Mouse (Mus musculus) frontal cortex, postnatal 10 days (tissue): Measurements from ENCODE around the gene Tctex1d4.

Experiments
- DNase-seq, 2 experiments: peaks; one replicate each; pipeline ENCODE4 v3.0.0; 2022; ENCODE audit warnings: low spot score in 2 of 2, mixed read lengths in 1 of 2

Gene Tctex1d4

DNA sequence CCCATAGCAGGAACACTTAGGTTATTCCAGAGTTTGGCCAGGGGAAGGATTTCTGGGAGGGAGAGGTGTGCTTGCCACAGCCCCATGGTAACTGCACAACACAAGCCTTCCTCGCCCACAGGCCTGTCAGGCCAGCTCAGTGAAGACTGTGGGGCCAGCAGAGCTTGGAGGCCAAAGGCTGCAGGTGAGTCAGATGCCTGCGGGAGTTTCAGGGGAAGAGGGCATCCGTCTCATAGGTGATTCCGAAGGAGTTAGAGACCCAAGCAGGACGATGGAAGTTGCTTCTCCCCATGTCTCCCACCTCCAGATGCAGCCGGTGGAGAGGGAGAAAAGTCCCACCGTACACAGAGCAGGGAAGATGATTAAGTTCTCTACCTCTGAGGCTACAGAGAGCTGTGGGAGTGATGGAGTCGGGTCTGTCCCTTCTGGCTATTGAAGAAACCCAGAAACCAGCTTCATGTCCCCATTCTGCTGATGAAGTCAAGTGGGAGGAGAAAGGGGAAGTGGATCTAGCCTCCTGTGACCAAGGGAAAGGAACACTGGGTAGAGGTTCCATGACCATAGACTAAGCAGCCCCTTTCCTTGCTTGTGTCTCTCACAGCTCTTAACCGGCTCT lies at the start of gene Tctex1d4:
Gene Tctex1d4, plus strand, starts transcription at position 120 of the 616 bp plus-strand sequence.
- no peak for DNase-seq

- no peak for DNase-seq
These were observed 38.5 kb upstream of the Tctex1d4 start for GRCm38 (mm10) chr4:117087948-117088640.

- DNase-seq = no peak
These were observed 36.0 kb upstream of the Tctex1d4 start for GRCm38 (mm10) chr4:117090586-117090985.

DNA sequence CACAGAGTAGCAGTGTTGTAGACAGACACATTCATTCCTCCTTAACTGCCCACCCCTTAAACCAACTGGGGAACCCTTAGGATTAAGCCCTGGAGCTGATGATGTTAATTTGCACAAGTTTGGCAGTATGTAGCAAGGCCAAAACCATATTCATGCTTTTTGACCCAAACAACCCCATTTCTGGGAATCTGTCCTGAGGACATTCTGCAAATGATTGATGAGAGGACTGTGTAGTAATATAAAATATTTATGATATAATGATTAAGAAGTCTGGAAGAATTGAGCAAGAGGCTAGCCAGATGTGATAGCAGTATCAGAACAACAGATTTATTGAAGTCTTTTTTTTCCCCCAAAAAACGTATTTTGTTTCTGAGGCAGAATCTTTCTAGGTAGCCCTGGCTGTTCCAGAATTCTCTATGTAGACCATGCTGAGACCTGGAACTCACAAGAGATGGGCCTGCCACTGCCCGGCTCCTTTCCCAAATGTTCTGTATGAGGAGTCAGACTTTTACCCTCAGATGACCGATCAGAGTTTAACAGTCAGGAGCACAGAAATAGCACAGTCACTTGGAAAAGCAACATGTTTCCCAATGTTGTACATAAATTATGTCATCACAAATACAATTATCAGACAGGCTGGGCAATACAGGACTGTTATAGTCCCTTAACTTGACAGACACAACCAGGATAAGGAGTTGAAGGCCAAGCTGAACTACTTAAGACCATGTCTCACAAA lies 31.8 kb upstream of the Tctex1d4 start:
- DNase-seq = no peak

DNA sequence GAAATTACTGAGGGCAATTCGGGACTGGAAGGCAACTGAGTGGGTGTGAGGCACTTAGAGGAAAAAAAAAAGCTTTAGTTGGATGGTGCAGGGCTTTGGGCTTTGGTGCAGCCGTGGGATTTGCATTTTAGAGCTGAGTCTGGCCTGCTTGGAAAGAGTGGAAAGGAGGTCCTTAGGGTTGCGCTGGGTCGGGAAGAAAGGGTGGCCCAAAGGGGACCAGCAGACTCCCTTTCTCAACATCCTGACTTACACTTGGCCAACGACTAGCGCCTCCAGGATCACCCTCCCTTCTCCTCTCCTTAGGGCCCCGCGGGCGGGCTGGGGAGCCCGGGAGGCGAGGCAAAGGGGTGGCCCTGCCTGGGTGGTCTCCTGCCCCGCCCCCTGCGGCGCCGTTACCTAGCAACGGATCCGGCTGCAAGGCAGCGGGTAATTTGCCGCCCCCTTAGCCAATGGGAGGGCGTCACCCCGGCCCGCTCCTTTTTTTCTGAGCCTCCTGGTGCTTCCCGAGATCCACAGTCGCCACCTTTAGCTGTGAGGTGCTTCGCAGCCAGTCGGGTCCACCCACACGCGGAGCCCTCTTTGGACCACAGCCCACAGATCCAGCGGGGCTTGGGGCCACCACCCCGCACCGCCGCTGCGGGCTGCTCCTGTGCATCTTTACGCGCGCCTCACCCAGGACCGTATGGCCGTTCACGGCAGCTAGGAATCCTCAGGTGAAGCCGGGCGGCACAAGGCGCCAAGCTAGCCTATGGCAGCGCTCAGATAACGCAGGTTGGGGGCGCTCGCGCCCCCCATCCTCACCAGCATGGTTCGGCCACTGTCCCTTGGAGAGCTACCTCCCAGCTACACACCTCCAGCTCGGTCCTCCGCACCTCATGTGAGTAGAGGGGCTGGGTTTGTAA lies 30.8 kb upstream of the Tctex1d4 start, which contains the start of gene Ptch2:
Gene Ptch2, plus strand, starts transcription at position 525 of the 902 bp plus-strand sequence.
- DNase-seq = peak; percentile 62 to 77

GRCm38 (mm10) chr4:117096666-117097065 lies 29.9 kb upstream of the Tctex1d4 start:
- DNase-seq = no peak

DNA sequence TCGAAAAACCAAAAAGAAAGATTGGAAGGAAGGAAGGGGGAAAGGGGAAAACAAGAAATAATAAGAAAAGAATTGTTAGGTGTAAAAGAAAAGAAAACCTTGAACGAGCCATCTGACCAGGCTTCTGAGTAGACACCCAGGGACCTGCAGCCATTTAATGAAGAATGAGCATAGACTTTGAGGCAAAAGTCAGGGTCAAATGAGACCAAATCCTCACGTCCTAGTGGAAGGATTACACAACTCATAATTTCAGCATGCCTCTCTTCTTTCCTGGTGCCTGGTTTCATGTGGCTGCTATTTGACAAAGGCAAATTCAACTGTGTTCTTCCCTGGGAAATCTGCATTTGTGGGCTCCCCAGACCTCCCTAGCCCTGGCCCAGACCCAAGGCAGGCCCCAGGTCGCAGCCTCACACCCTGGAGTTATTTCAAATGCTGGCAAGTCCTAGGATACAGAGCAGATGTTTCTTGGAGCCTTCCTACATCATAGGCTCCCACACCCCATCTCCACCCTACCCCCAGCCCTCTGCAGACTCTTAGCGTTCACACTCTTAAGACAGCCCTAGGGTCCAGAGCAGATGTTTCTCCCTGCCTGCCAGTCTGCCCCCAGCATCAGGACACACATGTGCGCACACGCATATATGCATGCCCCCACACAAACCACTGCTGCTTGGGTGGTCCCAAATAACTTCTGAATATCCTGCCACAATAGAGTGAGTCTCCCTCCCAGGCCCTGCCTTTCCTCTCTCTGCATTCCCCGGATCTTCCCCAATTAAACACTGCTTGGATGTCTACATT lies 28.4 kb upstream of the Tctex1d4 start:
- DNase-seq = no peak

- DNase-seq = no peak
These were observed 27.9 kb upstream of the Tctex1d4 start for GRCm38 (mm10) chr4:117098764-117099036.

- no peak for DNase-seq
These were observed 26.6 kb upstream of the Tctex1d4 start for GRCm38 (mm10) chr4:117100036-117100435.

DNA sequence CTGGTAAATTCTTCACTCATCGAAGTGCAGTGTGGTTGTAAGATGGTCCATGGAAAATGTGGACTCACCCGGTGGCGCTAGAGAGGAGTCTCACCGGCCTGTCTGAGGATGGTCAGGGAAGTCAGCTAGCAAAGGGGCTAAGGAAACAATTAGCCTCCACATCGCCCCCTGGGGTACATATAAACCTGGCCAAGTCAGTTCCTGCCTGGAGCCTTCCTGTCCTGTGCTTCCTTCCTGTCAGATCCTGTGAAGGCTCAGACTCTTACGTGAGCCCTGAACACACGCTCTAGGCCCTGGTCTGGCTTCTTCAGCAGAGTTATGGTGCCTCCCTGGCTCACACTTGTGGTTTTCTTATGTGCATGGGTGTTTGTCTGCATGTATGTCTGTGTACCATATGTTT lies 25.4 kb upstream of the Tctex1d4 start:
- no peak for DNase-seq

DNA sequence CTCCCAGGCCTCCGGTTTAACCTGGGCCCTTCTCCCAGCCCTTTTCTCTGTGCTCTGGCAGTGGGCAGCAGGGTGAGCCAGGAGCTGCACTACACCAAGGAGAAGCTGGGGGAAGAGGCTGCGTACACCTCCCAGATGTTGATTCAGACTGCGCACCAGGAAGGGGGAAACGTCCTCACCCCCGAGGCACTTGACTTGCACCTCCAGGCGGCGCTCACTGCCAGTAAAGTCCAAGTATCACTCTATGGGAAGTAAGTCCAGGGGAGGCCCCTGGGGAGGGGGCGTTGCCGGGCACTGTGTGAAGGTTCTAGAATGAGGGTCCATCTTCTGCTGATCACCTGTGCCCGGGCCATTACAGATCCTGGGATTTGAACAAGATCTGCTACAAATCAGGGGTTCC lies 21.9 kb upstream of the Tctex1d4 start:
- DNase-seq = no peak

DNA sequence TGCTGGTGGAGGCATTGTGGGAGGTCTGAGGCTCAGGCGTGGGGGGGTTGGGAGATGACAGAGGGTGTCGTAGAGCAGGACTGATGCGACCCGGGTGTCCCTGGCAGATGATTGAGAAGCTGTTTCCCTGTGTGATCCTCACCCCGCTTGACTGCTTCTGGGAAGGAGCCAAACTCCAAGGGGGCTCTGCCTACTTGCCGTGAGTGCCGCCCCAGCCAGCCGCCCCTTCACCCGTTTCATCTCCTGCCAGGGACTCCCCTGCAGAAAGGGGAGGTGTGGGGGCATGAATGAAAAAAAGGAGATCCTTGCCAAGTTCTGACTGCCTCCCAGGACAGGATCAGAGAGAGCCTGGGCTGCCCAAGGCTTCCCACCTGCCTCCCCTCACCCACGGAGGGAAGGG lies 21.5 kb upstream of the Tctex1d4 start:
- DNase-seq = no peak

DNA sequence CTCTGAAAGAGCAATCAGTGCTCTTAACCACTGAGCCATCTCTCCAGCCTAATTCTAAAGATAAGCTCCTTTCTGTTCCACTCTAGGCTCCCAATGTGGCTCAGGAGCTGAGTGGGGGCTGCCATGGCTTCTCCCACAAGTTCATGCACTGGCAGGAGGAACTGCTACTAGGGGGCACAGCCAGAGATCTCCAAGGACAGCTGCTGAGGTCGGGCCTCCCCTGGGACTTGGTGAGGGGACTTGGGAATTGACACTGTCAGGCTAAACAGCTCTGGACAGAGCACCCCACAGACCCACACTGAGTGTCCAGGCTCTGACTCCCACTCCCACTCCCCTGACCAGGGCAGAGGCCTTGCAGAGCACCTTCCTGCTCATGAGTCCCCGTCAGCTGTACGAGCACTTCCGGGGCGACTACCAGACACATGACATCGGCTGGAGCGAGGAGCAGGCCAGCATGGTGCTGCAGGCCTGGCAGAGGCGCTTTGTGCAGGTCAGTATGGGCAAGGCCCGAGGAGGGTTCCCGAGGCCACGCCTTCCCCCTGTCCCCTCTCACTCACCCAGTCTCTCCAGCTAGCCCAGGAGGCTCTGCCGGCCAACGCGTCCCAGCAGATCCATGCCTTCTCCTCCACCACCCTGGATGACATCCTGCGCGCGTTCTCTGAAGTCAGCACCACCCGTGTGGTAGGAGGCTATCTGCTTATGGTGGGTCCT lies 18.6 kb upstream of the Tctex1d4 start:
- DNase-seq = no peak

GRCm38 (mm10) chr4:117108524-117108849 lies 18.1 kb upstream of the Tctex1d4 start:
- no peak for DNase-seq

DNA sequence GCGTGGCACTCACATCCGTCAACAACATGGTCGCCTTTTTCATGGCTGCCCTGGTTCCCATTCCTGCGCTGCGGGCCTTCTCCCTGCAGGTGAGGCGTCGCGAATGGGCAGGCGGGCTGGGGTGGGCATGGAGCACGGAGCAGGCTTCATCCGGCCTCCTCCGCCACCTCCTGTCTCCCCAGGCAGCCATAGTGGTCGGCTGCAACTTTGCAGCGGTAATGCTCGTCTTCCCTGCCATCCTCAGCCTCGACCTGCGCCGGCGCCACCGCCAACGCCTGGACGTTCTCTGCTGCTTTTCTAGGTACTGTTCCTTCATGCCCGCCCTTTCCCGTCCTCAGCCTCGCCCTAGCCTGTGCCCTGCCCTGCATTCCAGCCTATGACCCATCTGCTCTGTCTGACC lies 17.3 kb upstream of the Tctex1d4 start:
- no peak for DNase-seq

DNA sequence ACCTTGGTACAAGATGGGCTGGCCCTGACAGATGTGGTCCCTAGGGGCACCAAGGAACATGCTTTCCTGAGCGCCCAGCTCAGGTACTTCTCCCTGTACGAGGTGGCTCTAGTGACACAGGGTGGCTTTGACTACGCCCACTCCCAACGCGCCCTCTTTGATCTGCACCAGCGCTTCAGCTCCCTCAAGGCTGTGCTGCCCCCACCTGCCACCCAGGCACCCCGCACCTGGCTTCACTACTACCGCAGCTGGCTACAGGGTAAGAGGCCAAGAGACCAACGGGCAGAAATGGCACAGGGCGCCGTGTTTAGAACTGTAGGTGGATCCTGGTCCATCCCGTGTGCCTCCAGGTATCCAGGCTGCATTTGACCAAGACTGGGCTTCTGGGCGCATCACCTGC lies 16.3 kb upstream of the Tctex1d4 start:
- DNase-seq = no peak

GRCm38 (mm10) chr4:117110985-117111384 lies 15.6 kb upstream of the Tctex1d4 start:
- no peak for DNase-seq

DNA sequence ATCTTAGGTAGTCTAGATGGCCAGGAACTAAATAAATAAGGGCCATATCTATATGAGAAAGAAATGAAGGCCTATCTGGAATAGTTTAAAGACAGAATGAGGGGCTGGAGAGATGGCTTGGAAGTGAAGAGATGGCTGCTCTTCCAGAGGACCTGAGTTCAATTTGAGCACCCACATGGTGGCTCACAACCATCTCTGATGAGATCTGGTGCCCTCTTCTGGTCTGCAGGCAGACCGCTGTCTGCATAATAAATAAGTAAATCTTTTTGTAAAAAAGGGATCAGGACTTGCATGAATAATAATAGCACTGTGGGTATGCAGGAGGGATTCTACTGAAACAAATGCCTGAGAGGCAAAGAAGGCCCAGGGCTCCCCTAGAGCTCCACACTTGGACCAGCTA lies 13.4 kb upstream of the Tctex1d4 start:
- no peak for DNase-seq

DNA sequence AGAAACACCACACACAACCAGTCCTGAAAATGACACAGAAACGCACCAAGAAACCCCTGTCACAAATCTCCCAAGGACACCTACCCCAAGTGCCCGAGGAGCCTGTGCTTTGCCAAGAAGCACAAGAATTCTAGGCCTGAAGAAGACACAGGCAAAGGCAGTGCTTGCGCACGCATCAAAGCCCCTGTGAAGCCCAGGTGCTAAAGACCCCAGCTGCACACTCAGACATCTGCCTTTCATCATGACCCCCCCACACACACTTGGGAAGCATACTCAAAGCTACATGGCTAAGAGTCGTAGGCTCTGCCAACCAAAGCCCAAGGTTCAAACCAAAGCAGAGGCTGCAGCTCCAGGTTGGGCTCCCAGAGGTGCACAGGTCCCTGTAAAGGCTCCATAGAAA lies 11.0 kb upstream of the Tctex1d4 start:
- DNase-seq = no peak

DNA sequence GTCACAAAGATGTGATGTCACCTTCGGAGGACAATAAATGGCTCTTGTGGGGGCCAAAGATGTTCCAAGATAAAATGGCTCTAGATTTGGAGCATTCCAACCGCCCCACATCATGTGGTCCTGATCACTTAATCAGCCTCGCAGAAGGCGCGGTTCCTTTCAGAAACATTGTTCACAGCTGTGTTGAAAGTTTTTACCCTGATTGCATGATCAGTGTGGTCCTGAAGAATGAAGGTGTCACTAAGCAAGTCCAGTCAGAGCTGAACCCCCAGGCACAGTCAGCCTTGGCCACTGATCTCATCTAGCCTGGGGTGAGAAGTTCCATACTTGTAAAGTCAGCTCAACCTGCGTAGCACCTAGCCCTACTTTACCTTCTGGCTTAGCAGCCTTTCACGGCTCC lies 8.7 kb upstream of the Tctex1d4 start:
- DNase-seq = no peak

- no peak for DNase-seq
These were observed 7.0 kb upstream of the Tctex1d4 start for GRCm38 (mm10) chr4:117119636-117120035.
